Mouse (Mus musculus) urinary bladder, adult 2 months (tissue): Measurements from ENCODE around the gene Heatr1. TPM values are rescaled to one million over a fixed set of nuclear protein-coding genes. Genes with fewer than 3 reads are reported as not detected.
"Not testable (repeated sequence)": the region's sequence is repeated elsewhere in the genome, so short reads cannot be mapped to it uniquely, and the experiment has no call there.

ENCODE experiments used
- DNase-seq: peaks from one replicate; pipeline ENCODE4 v3.0.0; 2022; ENCODE audit warnings: low spot score
- polyA plus RNA-seq: library from polyadenylated mRNA; depleted of rRNA; stranded (reverse); fragments of >200 nt; gene quantifications from 2 replicates; pipeline ENCODE4 v1.2.3, GENCODE M21; 2012; rRNA removed

The Heatr1 gene
- polyA plus RNA-seq, 1 experiment, result 18.2 TPM

GRCm38 (mm10) chr13:12454686-12455390, 60.0 kb downstream of the Heatr1 start:
- no peak for DNase-seq

GRCm38 (mm10) chr13:12456711-12457110, 61.9 kb downstream of the Heatr1 start:
- no peak for DNase-seq

GRCm38 (mm10) chr13:12460443-12460842, 65.6 kb downstream of the Heatr1 start:
- DNase-seq, result no peak

- DNase-seq, result peak; percentile 94
Measured at GRCm38 (mm10) chr13:12460881-12461729, 66.3 kb downstream of the Heatr1 start.

GRCm38 (mm10) chr13:12461730-12462119, 66.9 kb downstream of the Heatr1 start:
- DNase-seq, result no peak

- DNase-seq, result no peak
Measured at GRCm38 (mm10) chr13:12462623-12463022, 67.8 kb downstream of the Heatr1 start.

- not testable (repeated sequence) for DNase-seq
Measured at GRCm38 (mm10) chr13:12464159-12464558, 69.3 kb downstream of the Heatr1 start.

- DNase-seq, result no peak
Measured at GRCm38 (mm10) chr13:12464844-12465243, 70.0 kb downstream of the Heatr1 start, which contains the start of gene Lgals8. Gene Lgals8, minus strand, starts transcription at chr13:12464944.

- DNase-seq, result no peak
Measured at GRCm38 (mm10) chr13:12468488-12468887, 73.7 kb downstream of the Heatr1 start.

GRCm38 (mm10) chr13:12473724-12474378, 79.0 kb downstream of the Heatr1 start:
- peak; percentile 40 for DNase-seq

GRCm38 (mm10) chr13:12475239-12475638, 80.4 kb downstream of the Heatr1 start:
- no peak for DNase-seq

- DNase-seq, result no peak
Measured at GRCm38 (mm10) chr13:12476886-12477285, 82.1 kb downstream of the Heatr1 start.

- no peak for DNase-seq
Measured at GRCm38 (mm10) chr13:12478301-12478700, 83.5 kb downstream of the Heatr1 start.

GRCm38 (mm10) chr13:12479802-12480201, 85.0 kb downstream of the Heatr1 start:
- no peak for DNase-seq

GRCm38 (mm10) chr13:12485197-12485596, 90.4 kb downstream of the Heatr1 start:
- DNase-seq, result no peak

GRCm38 (mm10) chr13:12485640-12486039, 90.8 kb downstream of the Heatr1 start:
- DNase-seq, result peak; percentile 44

Other genes with a start within 250 kb of the Heatr1 start
- gene Mtr, start 136.9 kb upstream of the Heatr1 start, polyA plus RNA-seq, result 8.3 and 8.6 TPM in 2 replicates
- 2.4 and 2.8 TPM in 2 replicates for gene Actn2, start 54.3 kb upstream of the Heatr1 start, polyA plus RNA-seq
- 72.1 and 76.1 TPM in 2 replicates for gene Lgals8, start 69.9 kb downstream of the Heatr1 start, polyA plus RNA-seq
- gene Edaradd, start 125.4 kb downstream of the Heatr1 start, polyA plus RNA-seq, result 1.0 and 1.3 TPM in 2 replicates
- 4.5 and 5.6 TPM in 2 replicates for gene Ero1lb, start 170.8 kb downstream of the Heatr1 start, polyA plus RNA-seq